Mouse (Mus musculus) gastrocnemius, postnatal 25 days (tissue): ENCODE data around the gene Lcn2. TPM values are rescaled to one million over a fixed set of nuclear protein-coding genes. Genes with fewer than 3 reads are reported as not detected.

Experiments
- DNase-seq: peaks from one replicate; pipeline ENCODE4 v3.0.0; 2022
- total RNA-seq, 2 experiments: library from RNA; stranded (reverse); gene quantifications; 1 replicate in 1 of 2; 2 replicates in 1 of 2; pipeline ENCODE4 v1.2.3; 2021

Gene Lcn2
- total RNA-seq, 2 experiments from 2014 or later: 1.4 to 2.1 TPM

DNA sequence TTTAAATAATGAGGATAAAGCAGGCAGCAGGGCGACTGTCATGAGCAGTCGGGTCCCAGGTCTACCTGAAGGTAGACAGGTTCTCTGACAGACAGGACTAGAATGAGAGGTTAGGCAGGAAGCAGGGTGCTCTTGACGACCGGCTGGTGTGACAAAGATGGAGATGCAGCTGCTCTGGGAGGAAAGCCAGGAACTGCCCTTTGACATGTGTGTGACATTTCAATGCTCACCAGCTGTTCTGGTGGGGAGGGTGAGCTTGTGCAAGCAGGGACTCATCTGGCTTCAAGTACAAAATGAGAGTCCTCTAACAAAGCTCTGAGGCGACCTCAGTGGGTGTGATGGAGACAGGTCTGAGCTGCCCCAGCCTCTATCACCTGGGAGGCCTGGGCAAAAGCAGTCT, 25.9 kb upstream of the Lcn2 start:
- DNase-seq: peak; percentile 57

DNA sequence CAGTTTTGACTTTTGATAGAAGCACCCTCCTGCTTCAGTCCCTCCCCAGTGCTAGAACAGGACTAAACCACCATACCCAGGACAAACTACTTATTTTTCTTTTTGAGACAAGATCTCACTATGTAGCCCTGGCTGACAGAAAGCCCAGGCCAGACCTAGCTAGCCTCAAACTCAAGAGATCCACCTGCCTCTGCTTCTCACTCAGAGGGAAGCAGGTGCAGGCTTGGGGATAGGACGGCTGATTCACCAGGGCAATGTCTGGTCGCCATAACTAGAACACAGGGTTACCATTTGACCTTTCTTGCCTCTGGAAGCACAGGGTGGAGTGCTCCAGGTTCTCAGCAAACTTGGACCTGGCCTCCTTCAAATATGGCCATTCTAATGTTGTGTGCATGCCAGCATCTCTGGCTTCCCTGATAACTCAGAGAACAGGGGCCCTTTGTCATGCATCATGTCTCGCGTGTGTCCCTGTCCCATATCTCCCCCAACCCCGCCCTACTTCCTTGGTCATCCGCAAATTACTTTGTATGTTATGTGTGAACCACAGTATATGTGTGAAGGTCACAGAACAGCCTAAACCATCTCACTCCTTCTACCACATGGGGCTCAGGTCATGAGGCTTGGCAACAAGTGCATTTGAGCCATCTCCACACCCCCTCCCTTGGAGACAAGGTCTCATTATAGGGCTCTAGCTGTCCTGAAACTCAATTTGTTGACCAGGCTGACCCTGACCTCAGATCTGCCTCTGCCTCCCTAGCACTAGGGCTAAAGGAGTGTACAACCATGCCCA, 24.9 kb upstream of the Lcn2 start:
- DNase-seq: peak; percentile 33

DNA sequence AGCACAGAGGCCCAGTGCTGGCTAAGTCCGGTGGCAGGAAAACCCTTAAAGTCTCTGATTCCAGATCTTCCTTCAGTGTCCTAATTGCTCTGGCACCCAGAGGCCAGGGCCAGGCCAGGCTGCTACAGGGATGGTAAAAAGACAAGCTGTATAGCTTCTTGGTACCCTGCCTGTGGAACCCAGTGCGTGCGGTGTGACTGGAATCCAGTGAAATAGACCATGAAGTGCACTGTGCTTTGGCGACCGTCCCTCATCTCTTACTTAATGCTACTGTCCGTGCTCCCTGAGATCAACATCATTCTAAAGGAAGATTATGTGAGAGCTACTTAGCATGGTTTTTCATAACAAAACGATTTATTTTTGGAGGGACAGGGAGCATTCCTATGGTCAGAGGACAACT, 23.4 kb upstream of the Lcn2 start:
- DNase-seq: no peak

DNA sequence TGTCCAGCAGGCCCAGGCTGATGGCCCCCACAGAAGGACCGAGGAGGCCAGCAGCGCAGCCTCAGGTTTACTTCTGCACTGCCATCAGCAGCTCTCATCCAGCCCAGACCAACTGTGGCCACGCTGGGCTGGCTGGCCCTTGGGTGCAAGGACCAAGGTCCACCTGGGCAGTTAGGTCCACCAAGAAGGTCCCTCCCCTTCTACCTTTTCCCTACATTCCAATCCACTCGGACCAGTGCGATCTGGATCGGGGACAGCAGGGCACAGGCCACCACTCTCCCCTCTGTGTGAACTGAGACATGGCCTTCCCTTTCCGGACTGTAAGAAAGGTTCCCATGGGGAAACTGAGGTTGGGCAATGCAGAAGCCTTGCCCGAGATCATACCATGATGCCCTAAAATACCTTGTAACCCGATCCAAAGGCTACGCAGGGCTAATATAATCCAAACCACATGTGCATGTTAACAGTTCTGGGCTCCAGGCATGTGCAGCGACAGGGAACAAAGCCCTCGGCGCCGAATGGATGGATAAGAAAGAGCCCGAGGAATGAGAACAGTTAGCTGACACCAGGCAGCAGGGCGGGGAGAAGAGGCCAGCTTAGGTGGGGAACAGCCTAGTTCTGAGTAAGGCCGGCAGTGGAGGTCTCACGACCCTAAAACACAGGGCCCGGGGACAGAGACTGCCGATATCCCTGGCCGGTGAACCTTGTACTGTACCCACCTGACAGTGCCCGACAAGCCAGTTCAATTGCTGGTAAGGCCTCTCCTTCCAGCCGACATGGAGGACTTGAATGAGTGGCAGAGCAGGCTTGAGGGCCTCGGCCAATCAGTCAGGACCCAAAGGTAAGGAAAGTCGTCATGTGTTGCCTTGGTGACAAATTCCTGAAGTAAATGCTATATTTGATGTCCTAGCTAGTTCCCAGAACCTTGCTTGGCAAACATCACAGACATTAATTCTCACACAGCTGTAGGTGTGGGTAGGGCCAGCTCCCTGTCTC, 20.7 kb upstream of the Lcn2 start:
- DNase-seq: no peak

DNA sequence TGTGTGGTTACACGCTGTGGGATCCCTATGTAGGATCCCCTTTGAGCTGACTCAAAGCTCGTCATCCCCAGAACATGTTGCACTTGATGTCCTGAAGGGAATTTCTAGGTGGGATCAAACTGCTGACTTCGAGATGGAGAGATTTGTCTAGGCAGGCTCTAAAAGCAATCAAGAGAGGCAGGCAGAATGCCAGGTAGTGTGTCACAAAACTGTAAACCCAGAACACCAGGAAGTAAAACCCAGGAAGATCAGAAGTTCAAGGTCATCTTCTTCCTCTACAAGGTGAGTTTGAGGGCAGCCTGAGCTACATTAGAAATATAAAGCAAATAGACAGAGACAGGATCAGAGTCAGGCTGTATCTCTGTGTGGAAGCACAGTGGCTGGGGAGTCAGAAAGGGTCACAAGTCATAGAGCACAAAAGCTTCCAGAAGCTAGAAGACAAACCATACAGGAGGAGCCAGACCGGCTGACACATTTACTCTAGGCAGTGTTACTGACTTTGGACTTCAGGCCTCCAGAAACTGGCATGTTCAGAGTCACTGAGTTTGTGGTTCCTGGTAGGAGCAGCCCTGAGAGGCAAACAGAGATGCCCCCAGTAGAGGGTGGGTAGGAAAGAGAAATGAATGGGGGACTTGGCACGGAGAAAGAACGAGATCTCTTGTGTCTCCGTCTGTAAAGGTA, 19.2 kb upstream of the Lcn2 start:
- DNase-seq: no peak

DNA sequence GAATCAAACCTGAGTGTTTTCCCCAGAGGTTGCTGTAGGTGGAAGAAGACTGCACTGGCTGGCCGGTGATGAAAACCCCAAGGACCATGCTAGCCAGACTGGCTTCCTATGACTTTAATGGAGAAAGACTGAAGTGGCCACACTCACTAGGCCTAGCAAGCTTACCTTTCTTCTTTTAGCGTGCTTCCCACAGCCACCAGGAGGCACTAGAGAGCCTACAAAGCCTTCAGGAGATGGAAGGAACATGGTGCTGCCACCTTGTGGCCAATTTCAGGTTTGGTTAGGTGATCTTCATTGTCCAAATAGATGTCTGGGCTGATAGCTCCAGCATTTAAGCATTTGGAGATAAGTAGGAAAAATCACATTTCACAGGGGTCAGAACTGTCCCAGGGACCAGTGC, 16.6 kb upstream of the Lcn2 start:
- DNase-seq: peak; percentile 81

DNA sequence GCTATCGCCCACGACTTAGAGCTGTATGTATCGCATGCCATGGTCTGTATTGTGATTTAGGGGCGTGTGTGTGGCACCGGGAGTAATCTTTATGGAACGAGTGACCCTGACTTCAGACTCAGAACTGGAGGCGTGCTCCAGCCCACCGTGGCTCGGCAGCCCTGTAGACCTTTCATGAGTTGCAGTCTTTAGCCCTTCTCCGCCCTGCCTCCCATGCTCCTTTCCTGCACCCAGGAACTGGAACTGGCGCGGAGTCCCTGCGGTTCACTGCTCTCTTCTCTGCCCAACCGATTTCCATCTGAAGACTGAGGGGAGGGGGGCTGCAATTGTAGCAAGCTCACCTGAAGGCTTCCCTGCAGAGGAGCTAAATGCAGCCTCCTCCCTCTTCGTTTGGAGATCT, 8.6 kb upstream of the Lcn2 start:
- no peak for DNase-seq

DNA sequence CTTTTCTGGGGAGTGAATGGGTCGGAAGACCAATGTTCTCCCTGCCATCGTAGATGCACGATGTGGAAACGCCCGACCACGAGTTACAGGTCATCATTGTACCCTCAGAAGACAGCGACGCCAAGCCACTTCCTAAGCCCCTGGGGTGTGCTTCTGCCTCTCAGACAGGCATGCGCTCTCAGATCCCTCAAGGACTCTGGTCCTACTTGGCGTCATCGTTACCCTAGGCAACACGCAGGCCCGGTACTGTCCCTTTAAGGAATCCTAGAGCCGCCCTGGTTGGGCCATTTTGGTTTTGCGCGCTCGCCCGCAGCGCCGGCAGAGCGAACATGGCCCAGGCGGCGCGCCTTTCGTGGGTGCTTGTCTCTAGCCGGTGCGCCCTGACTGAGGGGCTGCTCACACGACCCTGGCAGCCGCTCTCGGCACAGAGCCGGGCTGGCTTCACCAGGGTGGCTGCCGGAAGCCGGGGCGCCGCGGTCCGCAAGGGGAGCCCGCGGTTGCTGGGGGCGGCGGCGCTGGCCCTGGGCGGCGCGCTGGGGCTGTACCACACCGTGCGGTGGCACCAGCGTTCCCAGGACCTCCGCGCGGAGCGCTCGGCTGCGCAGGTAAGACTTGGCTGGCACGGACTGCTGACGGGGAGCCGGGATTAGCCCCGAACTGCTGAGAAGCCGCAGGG, 8.0 kb upstream of the Lcn2 start:
- peak; percentile 88 for DNase-seq

DNA sequence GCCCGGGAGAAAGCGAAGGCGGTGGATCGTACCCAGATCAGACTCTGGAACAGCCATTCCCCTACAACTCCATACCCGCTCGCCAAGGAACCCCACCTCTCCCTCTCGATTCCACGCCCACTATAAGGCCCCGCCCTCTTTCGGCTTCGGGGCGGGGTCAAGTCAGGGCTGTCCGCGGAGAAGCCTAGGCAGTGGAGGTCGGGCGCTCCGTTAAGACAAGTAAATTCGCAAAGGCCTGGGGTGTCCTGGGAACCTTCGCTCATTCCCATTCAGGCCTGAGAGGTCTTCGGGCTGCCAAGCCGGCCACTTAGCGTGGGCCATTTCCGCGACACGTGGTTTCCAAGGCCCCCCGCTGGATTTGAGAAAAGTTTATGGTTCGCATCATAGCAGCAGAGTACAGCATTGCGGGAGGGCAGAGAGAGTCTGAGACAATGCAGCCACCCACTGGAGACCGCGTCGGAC, 7.5 kb upstream of the Lcn2 start, which contains the start of gene Ptges2:
Gene Ptges2, plus strand, starts transcription at position 413 of the 462 bp plus-strand sequence.
- peak; percentile 90 for DNase-seq

DNA sequence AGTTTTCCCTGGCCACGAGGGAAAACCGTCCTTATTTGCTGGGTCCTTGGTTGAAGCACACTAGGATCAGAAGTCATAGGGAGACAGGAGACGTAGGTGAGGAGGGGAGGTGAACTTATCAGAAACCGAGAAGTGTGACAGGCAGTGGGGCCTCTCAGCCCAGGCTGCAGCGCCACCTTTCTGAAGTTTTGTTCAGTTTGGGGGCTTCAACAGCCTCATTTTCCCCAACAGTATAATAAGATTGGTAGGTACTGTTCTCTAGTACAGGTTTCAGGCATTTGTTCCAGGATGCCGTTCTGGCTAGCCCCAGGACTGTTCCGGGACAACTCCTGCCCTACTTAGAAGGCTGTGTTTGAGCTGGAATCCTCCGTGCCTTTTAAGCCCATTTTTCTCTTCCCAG, 6.9 kb upstream of the Lcn2 start:
- no peak for DNase-seq

DNA sequence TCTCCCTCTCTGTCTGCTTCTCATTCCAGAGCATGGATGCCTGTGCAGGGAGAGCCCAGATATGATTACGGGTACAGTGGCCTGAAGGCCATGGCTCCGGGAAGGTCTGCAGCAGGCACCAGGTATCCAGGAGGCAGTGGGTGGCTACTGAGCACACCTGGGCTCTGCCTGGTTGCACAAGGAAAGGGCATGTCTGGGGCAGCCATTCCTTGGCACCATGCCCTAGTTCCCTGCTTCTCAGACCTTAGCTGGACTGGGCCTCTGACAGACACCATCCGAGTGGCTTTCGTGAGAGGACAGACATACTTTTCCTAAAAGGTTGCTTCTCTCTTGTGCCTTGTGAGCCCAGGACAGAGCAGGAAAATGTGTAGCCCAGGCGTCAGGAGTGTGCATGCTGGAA, 4.0 kb upstream of the Lcn2 start:
- no peak for DNase-seq

DNA sequence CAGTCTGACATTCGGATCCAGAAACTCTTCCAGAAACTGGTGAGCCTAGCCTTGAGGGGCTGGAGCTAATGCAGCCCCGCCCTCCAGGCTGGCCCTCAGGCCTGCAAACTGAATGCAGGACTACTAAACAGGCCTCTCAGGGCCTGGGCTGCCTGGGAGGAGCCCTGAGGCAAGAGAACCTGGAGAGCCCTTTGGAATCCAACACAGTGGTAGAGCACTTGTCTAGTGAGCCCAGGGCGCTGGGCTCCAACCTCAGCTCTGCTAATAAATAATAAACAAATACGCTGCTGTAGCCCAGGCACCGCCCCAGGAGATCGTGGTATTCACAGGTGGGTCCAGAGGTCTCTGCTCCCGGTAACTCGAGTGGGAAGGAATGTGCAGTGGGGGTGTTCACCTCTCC, 2.8 kb upstream of the Lcn2 start:
- DNase-seq: no peak

DNA sequence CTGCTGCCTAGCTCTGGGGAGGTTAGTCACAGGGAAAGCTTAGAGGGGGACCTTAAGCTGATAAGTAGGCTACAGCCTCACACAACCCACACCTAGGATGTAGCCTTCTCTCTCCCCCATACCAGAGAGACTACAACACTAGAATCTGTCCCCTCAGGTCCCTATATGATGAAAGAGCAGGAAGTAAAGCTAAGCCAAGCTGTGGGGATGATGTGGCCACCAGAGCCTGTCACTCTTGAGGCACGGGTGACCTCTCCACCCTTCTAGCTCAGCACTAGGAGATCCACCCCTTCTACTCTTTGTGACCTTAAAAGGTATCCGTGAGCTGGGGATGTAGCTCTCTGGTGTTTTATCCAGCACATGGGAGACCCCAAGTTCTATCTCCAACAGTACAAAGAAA, 1.1 kb upstream of the Lcn2 start:
- DNase-seq: no peak

DNA sequence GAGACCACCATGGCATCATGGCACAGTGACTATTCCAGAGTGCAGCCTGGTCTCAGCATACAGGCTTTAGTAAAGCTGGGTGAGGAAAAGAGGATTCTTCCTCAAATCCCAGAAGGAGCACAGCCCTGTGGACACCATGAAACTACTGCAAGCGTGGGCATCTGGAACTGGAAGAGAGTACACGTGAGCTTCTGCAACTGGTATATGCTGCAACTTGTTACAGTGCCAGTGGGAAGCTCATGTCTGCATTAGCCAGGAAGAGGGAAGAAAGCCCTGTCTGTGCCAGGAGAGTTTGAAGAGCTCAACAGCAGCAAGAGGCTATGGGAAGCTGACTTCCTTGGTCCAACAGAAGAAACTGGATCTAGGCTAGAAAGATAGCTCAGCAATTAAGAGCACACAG, 5.4 kb downstream of the Lcn2 start:
- DNase-seq: no peak

DNA sequence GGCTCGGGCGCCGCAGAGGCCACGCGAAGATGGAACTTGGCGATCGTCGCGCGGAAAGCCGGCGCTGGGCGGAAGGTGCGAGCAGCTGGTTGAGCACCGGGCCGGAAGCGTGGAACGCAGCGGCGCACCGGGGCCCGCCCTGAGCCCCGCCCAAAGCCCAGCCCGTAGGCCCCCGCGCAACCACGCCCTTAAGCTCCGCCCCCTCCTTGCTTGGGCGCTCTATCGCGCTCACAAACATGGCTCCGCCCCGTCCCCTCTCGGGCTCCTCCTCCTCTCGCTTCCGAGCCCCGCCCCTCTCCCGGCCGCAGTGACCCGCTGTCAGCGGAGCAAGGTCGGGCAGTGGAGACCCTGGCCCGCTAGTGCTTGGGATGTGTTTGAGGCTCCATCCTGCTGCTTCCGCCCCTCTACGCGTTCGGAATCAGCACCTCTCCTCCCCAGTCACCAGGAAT, 6.3 kb downstream of the Lcn2 start, which contains the start of gene 1110008P14Rik:
Gene 1110008P14Rik, minus strand, starts transcription at position 164 of the 449 bp plus-strand sequence.
- DNase-seq: peak; percentile 94

DNA sequence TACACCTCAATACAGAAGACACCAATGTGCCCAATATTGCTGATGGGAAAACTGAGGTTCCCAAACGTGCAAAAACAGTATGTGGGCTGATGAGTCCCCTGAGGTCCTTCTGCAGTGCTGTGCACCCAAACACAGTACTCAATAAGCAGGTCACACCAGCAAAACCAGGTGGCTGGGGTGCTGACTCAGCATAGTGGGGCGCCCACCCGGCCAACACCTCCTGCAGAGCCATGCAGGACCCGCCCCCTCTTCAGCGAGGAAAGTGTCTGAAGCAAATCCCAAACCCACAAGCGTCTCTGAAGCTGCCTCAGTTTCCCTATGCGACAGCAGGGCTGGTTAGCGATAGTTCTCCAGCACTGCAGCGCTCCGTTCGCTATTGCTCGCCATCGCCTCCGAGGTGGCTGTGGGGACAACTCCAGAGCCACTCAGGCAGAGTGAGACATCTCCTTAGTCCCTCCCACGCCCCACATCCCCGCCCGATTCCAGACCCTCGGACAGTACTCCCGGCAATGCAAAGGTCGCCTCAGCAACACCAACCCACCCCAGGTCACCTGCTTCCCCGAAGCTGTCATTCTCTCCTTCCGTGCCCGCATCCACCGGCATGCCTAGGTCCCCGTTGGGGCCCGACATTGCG, 6.8 kb downstream of the Lcn2 start:
- DNase-seq: no peak

DNA sequence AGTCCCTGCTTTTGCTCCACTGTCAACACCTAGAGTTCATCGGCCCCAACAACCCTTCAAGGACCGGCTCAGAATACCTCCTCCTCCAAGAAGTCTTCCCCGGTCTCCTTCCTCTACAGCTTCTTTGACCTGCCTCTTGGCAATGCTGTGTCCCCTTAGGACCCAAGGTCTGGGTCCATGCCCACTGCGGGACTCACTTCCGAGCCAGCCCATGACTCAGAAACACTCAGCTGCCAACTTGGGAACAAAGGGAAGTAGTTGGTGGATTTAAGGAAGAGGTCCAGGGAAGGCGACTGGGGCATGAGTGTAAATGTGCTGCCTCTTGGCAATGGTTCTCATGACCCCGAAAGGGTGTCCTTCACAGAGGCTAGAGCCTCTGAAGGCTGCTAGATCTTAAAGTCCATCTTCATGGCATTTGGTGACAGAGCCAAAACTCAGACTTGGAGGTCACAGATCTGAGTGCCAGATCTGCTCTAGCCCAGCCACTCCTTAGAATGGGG, 8.0 kb downstream of the Lcn2 start:
- no peak for DNase-seq

DNA sequence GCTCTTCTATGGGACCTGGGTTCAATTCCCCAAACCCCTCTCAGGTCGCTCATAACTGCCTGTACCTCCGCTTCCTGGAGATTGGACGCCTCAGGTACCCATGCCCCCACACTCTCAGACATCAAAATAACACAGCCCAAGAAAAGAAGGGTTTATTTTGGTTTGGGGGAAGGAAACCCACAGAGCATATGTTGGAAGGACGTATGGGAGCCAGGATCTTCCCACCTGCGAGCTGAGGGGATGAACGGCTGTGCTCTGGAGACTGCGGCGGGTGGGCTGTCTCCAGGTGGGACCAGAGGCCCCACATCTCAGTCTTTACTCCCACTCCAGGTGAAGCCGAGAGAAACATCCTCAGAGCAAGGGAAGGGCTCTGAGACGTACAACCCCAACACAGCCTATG, 11.1 kb downstream of the Lcn2 start:
- no peak for DNase-seq

DNA sequence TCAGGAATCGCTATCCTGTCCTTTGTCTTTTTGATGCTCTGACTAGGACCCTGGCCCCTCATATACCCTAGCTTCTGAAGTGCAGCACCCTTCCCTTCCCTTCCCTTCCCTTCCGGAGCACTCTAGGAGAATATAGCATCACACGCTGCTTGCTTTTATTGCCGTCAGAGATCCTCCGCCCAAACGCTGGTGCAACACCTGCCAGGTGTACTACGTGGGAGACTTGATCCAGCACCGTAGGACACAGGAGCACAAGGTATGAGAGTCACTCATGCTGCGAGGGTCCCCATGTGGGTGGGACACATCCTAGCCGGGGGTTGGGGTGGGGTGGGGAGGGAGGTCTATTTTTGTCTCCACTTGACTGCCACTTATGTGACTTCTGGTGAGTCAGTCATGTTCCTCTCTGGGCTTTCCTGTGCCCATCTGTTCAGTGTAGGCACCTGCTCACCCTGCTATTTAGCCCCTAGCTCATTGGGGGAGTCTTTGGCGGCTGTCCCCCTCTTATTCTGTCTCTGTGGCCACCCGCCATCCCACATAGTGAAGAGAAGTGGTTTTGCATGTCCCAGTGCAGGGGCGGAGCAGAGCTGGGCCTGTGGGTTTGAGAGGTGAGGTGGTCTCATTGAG, 12.6 kb downstream of the Lcn2 start:
- no peak for DNase-seq

DNA sequence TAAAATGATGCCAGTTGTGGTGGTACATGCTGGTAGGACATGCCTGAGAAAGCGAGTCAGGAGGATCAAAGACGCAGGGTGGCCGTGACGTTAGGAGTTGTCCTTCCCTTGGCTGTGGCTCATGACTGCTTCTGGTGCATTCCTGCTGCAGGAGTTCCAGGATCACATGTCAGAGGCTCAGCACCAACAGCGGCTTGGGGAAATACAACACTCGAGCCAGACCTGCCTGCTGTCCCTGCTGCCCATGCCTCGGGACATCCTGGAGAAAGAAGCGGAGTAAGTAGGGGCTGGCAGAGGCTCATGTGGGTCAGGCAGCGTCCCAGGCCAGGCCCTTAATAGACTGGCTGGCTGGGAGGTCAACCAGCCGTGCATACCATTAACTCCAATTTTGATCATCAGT, 13.9 kb downstream of the Lcn2 start:
- DNase-seq: peak; percentile 75

DNA sequence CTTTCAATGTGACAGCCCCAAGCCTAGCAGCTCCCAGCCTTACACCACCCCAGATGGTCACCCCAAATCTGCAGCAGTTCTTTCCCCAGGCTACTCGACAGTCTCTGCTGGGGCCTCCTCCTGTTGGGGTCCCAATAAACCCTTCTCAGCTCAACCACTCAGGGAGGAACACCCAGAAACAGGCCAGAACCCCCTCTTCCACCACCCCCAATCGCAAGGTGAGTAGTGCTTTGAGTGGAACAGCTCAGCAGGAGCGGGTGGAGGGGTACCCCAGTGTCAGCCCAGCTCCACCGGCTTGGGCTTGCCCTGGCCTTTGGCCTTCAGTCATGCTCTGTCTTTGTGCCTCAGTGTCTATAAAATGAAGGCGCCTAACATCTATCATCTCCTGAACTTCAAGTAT, 20.7 kb downstream of the Lcn2 start:
- no peak for DNase-seq
